Mouse (Mus musculus) frontal cortex, adult (tissue): ENCODE measurements around the gene Wee1.
A peak's percentile ranks its signal among the peaks of the same experiment; 100 is the strongest.
"Not testable (repeated sequence)": the region's sequence is repeated elsewhere in the genome, so short reads cannot be mapped to it uniquely, and the experiment has no call there.

ENCODE experiments used
- ATAC-seq: cut with Nextera tagmentation; 2 replicates; pipeline ENCODE4 v1.9.2; 2017; ENCODE audit warnings: mild to moderate bottlenecking, moderate library complexity, mixed read lengths; ENCODE audit not compliant: low TSS enrichment

Gene Wee1

GRCm38 (mm10) chr7:110122565-110123422, 948 bp downstream of the Wee1 start:
- ATAC-seq, result peak; percentile 43

GRCm38 (mm10) chr7:110123844-110124555, 2.2 kb downstream of the Wee1 start:
- no peak for ATAC-seq

GRCm38 (mm10) chr7:110128566-110128965, 6.7 kb downstream of the Wee1 start:
- no peak for ATAC-seq

GRCm38 (mm10) chr7:110132272-110132671, 10.4 kb downstream of the Wee1 start:
- not testable (repeated sequence) for ATAC-seq

- no peak for ATAC-seq
These were observed 12.1 kb downstream of the Wee1 start for GRCm38 (mm10) chr7:110133988-110134387.

- no peak for ATAC-seq
These were observed 16.7 kb downstream of the Wee1 start for GRCm38 (mm10) chr7:110138538-110138937.

GRCm38 (mm10) chr7:110143863-110144262, 22.0 kb downstream of the Wee1 start:
- no peak for ATAC-seq

GRCm38 (mm10) chr7:110152891-110153290, 31.0 kb downstream of the Wee1 start:
- ATAC-seq, result no peak

GRCm38 (mm10) chr7:110156712-110157260, 34.9 kb downstream of the Wee1 start:
- no peak for ATAC-seq

GRCm38 (mm10) chr7:110157261-110157910, 35.5 kb downstream of the Wee1 start:
- no peak for ATAC-seq

- no peak for ATAC-seq
These were observed 36.2 kb downstream of the Wee1 start for GRCm38 (mm10) chr7:110158073-110158472.

GRCm38 (mm10) chr7:110160109-110160508, 38.3 kb downstream of the Wee1 start:
- ATAC-seq, result not testable (repeated sequence)

GRCm38 (mm10) chr7:110160601-110161000, 38.8 kb downstream of the Wee1 start:
- no peak for ATAC-seq

GRCm38 (mm10) chr7:110163024-110163423, 41.2 kb downstream of the Wee1 start:
- ATAC-seq, result no peak

- ATAC-seq, result peak; percentile 81
These were observed 42.3 kb downstream of the Wee1 start for GRCm38 (mm10) chr7:110164103-110164681.

GRCm38 (mm10) chr7:110164712-110165122, 42.9 kb downstream of the Wee1 start:
- ATAC-seq, result peak; percentile 98

GRCm38 (mm10) chr7:110166233-110166632, 44.4 kb downstream of the Wee1 start:
- ATAC-seq, result no peak

- no peak for ATAC-seq
These were observed 57.4 kb downstream of the Wee1 start for GRCm38 (mm10) chr7:110179208-110179607.

- ATAC-seq, result no peak
These were observed 58.8 kb downstream of the Wee1 start for GRCm38 (mm10) chr7:110180613-110181012.

GRCm38 (mm10) chr7:110181446-110181845, 59.6 kb downstream of the Wee1 start:
- no peak for ATAC-seq

GRCm38 (mm10) chr7:110184608-110185007, 62.8 kb downstream of the Wee1 start:
- no peak for ATAC-seq

- ATAC-seq, result no peak
These were observed 68.1 kb downstream of the Wee1 start for GRCm38 (mm10) chr7:110189951-110190350.
